Mouse (Mus musculus) neural tube, embryonic 13.5 days (tissue): ENCODE results near the gene Vps37b. TPM values are rescaled to one million over a fixed set of nuclear protein-coding genes. Genes with fewer than 3 reads are reported as not detected.

Experiments
- ATAC-seq: fragments of 200-750 bp; cut with Nextera tagmentation; 2 replicates; pipeline ENCODE4 v1.8.0; 2017; ENCODE audit warnings: low read depth, mild to moderate bottlenecking, moderate TSS enrichment, moderate library complexity
- H3K27ac ChIP-seq: fragments of 300-500 bp; sonication (generic); replicated peaks from 2 replicates; pipeline ENCODE4 v1.5.1; 2015; ENCODE audit warnings: moderate library complexity, mild to moderate bottlenecking, inconsistent platforms
- H3K27me3 ChIP-seq: fragments of 300-500 bp; sonication (generic); 2 replicates; pipeline ENCODE4 v1.6.1; 2015; ENCODE audit warnings: mild to moderate bottlenecking, inconsistent platforms
- H3K36me3 ChIP-seq: fragments of 300-500 bp; sonication (generic); 2 replicates; pipeline ENCODE4 v1.6.1; 2015; ENCODE audit warnings: mild to moderate bottlenecking, inconsistent platforms
- H3K4me1 ChIP-seq: fragments of 300-500 bp; sonication (generic); replicated peaks from 2 replicates; pipeline ENCODE4 v1.6.1; 2015; ENCODE audit warnings: inconsistent platforms
- H3K4me2 ChIP-seq: fragments of 300-500 bp; sonication (generic); 2 replicates; pipeline ENCODE4 v1.6.1; 2015; ENCODE audit warnings: inconsistent platforms, mild to moderate bottlenecking, moderate library complexity
- H3K4me3 ChIP-seq: fragments of 300-500 bp; sonication (generic); 2 replicates; pipeline ENCODE4 v1.5.1; 2015; ENCODE audit warnings: mild to moderate bottlenecking, inconsistent platforms
- H3K9ac ChIP-seq: fragments of 300-500 bp; sonication (generic); 2 replicates; pipeline ENCODE4 v1.6.1; 2015; ENCODE audit warnings: moderate library complexity, mild to moderate bottlenecking, inconsistent platforms
- H3K9me3 ChIP-seq: fragments of 300-500 bp; sonication (generic); 2 replicates; pipeline ENCODE4 v1.6.1; 2016; ENCODE audit warnings: inconsistent platforms
- WGBS: fragments of 180-500 bp; shearing (Covaris S2); methylation state at CpG from one replicate; pipeline ENCODE4 v1.1.7; 2015; 5-methylcytosine and 5-hydroxymethylcytosine counted together
- polyA plus RNA-seq: library from polyadenylated mRNA; unstranded; fragments of >200 nt; fragmentation: Nextera tagmentation; extraction: Ambion mirVana; gene quantifications from 2 replicates; pipeline ENCODE4 v1.2.1, GENCODE M21; 2015

Vps37b gene
- polyA plus RNA-seq, 1 experiment from 2014 or later = 77.5 TPM

- Histone ChIP-seq H3K36me3 (no peaks in the 10 kb centered on the region), H3K9me3 (no peaks in the 10 kb centered on the region), H3K4me1 (peaks cover 27% of the 10 kb centered on the region), H3K4me2 (no peak overlapping the region), H3K9ac (no peak overlapping the region), H3K27me3 (no peaks in the 10 kb centered on the region), H3K4me3 (no peak overlapping the region), H3K27ac (peak overlapping the region; percentile 80)
- WGBS = 23% methylated on average over 10 of the region's 10 CpGs
- peak; percentile 89 for ATAC-seq
Measured at GRCm38 (mm10) chr5:124043212-124043978, 11.3 kb upstream of the Vps37b start.

GRCm38 (mm10) chr5:124041097-124041496 is 9.0 kb upstream of the Vps37b start:
- no peak overlapping the region for H3K4me2 ChIP-seq
- H3K9ac ChIP-seq = no peak overlapping the region
- no peak overlapping the region for H3K4me3 ChIP-seq
- H3K36me3 ChIP-seq = no peaks in the 10 kb centered on the region
- H3K27ac ChIP-seq = no peak overlapping the region
- peaks cover 31% of the 10 kb centered on the region for H3K4me1 ChIP-seq
- 79% methylated on average over 9 of the region's 9 CpGs for WGBS
- H3K27me3 ChIP-seq = no peaks in the 10 kb centered on the region
- H3K9me3 ChIP-seq = no peaks in the 10 kb centered on the region
- ATAC-seq = no peak

GRCm38 (mm10) chr5:124039602-124040001 is 7.5 kb upstream of the Vps37b start:
- Histone ChIP-seq H3K4me1 (peaks cover 23% of the 10 kb centered on the region), H3K36me3 (no peaks in the 10 kb centered on the region), H3K27me3 (no peaks in the 10 kb centered on the region), H3K27ac (no peak overlapping the region), H3K4me2 (no peak overlapping the region), H3K9me3 (no peaks in the 10 kb centered on the region), H3K9ac (no peak overlapping the region), H3K4me3 (no peak overlapping the region)
- ATAC-seq = no peak
- 80% methylated on average over 6 of the region's 6 CpGs for WGBS

GRCm38 (mm10) chr5:124036836-124037235 is 4.8 kb upstream of the Vps37b start:
- 39% methylated on average over 5 of the region's 5 CpGs for WGBS
- Histone ChIP-seq H3K4me1 (peaks cover 12% of the 10 kb centered on the region), H3K9ac (no peak overlapping the region), H3K27ac (peak overlapping the region; percentile 49), H3K36me3 (no peaks in the 10 kb centered on the region), H3K27me3 (no peaks in the 10 kb centered on the region), H3K9me3 (no peaks in the 10 kb centered on the region), H3K4me3 (no peak overlapping the region), H3K4me2 (no peak overlapping the region)
- no peak for ATAC-seq

GRCm38 (mm10) chr5:124036341-124036740 is 4.3 kb upstream of the Vps37b start:
- Histone ChIP-seq H3K27me3 (no peaks in the 10 kb centered on the region), H3K9me3 (no peaks in the 10 kb centered on the region), H3K9ac (no peak overlapping the region), H3K27ac (no peak overlapping the region; the same call in 1 of the 2 replicates), H3K4me2 (no peak overlapping the region), H3K4me3 (no peak overlapping the region), H3K36me3 (no peaks in the 10 kb centered on the region), H3K4me1 (peaks cover 12% of the 10 kb centered on the region)
- WGBS = 29% methylated on average over 6 of the region's 6 CpGs
- no peak for ATAC-seq

GRCm38 (mm10) chr5:124035806-124036205 is 3.7 kb upstream of the Vps37b start:
- Histone ChIP-seq H3K4me2 (no peak overlapping the region), H3K9ac (no peak overlapping the region), H3K27me3 (no peaks in the 10 kb centered on the region), H3K36me3 (no peaks in the 10 kb centered on the region), H3K4me1 (peaks cover 12% of the 10 kb centered on the region), H3K27ac (no peak overlapping the region), H3K9me3 (no peaks in the 10 kb centered on the region), H3K4me3 (no peak overlapping the region)
- ATAC-seq = no peak
- WGBS = 82% methylated on average over 8 of the region's 8 CpGs

GRCm38 (mm10) chr5:124035406-124035805 is 3.3 kb upstream of the Vps37b start:
- 87% methylated on average over 9 of the region's 9 CpGs for WGBS
- Histone ChIP-seq H3K36me3 (no peaks in the 10 kb centered on the region), H3K9ac (no peak overlapping the region), H3K4me1 (peaks cover 15% of the 10 kb centered on the region), H3K4me3 (no peak overlapping the region), H3K27me3 (no peaks in the 10 kb centered on the region), H3K9me3 (no peaks in the 10 kb centered on the region), H3K4me2 (no peak overlapping the region), H3K27ac (no peak overlapping the region)
- ATAC-seq = no peak

- no peaks in the 10 kb centered on the region for H3K9me3 ChIP-seq
- no peak for ATAC-seq
- H3K27ac ChIP-seq = no peak overlapping the region
- no peaks in the 10 kb centered on the region for H3K36me3 ChIP-seq
- 77% methylated on average over 11 of the region's 11 CpGs for WGBS
- no peaks in the 10 kb centered on the region for H3K27me3 ChIP-seq
- no peak overlapping the region for H3K4me2 ChIP-seq
- no peak overlapping the region for H3K9ac ChIP-seq
- no peak overlapping the region for H3K4me3 ChIP-seq
- H3K4me1 ChIP-seq = peaks cover 25% of the 10 kb centered on the region
Measured at GRCm38 (mm10) chr5:124034471-124034870, 2.4 kb upstream of the Vps37b start.

- peaks cover 46% of the 10 kb centered on the region for H3K4me1 ChIP-seq
- no peaks in the 10 kb centered on the region for H3K27me3 ChIP-seq
- H3K27ac ChIP-seq = peak overlapping the region; percentile 95
- peak overlapping the region; percentile 98 for H3K9ac ChIP-seq
- H3K4me3 ChIP-seq = peak overlapping the region; percentile 94
- ATAC-seq = peak; percentile 54
- no peaks in the 10 kb centered on the region for H3K36me3 ChIP-seq
- WGBS = 1% methylated on average over 26 of the region's 26 CpGs
- no peaks in the 10 kb centered on the region for H3K9me3 ChIP-seq
- H3K4me2 ChIP-seq = peak overlapping the region; percentile 74
Measured at GRCm38 (mm10) chr5:124031068-124031955, 758 bp downstream of the Vps37b start.

GRCm38 (mm10) chr5:124030386-124031067 is 1.5 kb downstream of the Vps37b start:
- H3K27me3 ChIP-seq = no peaks in the 10 kb centered on the region
- 21% methylated on average over 12 of the region's 12 CpGs for WGBS
- no peaks in the 10 kb centered on the region for H3K9me3 ChIP-seq
- ATAC-seq = peak; percentile 33
- H3K36me3 ChIP-seq = no peaks in the 10 kb centered on the region
- peak overlapping the region; percentile 94 for H3K4me3 ChIP-seq
- peaks cover 52% of the 10 kb centered on the region for H3K4me1 ChIP-seq
- H3K9ac ChIP-seq = peak overlapping the region; percentile 98
- H3K27ac ChIP-seq = peak overlapping the region; percentile 95
- peak overlapping the region; percentile 74 for H3K4me2 ChIP-seq

- H3K4me1 ChIP-seq = peaks cover 63% of the 10 kb centered on the region
- H3K4me3 ChIP-seq = peak overlapping the region; percentile 94
- H3K27ac ChIP-seq = peak overlapping the region; percentile 95
Measured at GRCm38 (mm10) chr5:124029220-124030035, 2.6 kb downstream of the Vps37b start.

More at GRCm38 (mm10) chr5:124029220-124030035, 2.6 kb downstream of the Vps37b start:
- 76% methylated on average over 19 of the region's 19 CpGs for WGBS
- no peaks in the 10 kb centered on the region for H3K36me3 ChIP-seq
- peak overlapping the region; percentile 74 for H3K4me2 ChIP-seq
- peak overlapping the region; percentile 98 for H3K9ac ChIP-seq
- no peaks in the 10 kb centered on the region for H3K27me3 ChIP-seq
- no peaks in the 10 kb centered on the region for H3K9me3 ChIP-seq
- ATAC-seq = no peak
